Mouse (Mus musculus) MEL (cell line): ENCODE results near the gene Ntn1. TPM values are rescaled to one million over a fixed set of nuclear protein-coding genes. Genes with fewer than 3 reads are reported as not detected.

ENCODE experiments used
- DNase-seq: peaks from one replicate; pipeline ENCODE4 v3.0.0; 2011; ENCODE audit warnings: low read depth, low spot score
- H3K27ac ChIP-seq: 2 replicates; pipeline ENCODE4 v1.5.1; 2012; ENCODE audit warnings: low read depth, mild to moderate bottlenecking, control low read depth, low read length, moderate library complexity; ENCODE audit not compliant: control insufficient read depth
- H3K27me3 ChIP-seq, 2 experiments: fragments of 150-350 bp in 1 of 2; sonication (generic) in 1 of 2; 2 replicates each; pipeline ENCODE4 v1.6.1; 2012; ENCODE audit warnings: low read length in 2 of 2, mild to moderate bottlenecking in 2 of 2, improper control_type of control experiment in 1 of 2, moderate library complexity in 1 of 2; ENCODE audit not compliant: insufficient read depth in 2 of 2, control insufficient read depth in 1 of 2
- H3K36me3 ChIP-seq, 2 experiments: 2 replicates each; pipeline ENCODE4 v1.6.1; 2012 to 2014; ENCODE audit warnings: low read length in 2 of 2, improper control_type of control experiment in 1 of 2, inconsistent platforms in 1 of 2, mild to moderate bottlenecking in 1 of 2; ENCODE audit not compliant: insufficient read depth in 2 of 2, control insufficient read depth in 1 of 2
- H3K4me1 ChIP-seq, 2 experiments: fragments of 150-350 bp in 1 of 2; sonication (generic) in 1 of 2; 2 replicates each; pipeline ENCODE4 v1.6.1; 2012; ENCODE audit warnings: low read length in 2 of 2, improper control_type of control experiment in 1 of 2, mild to moderate bottlenecking in 1 of 2; ENCODE audit not compliant: insufficient read depth in 2 of 2, control insufficient read depth in 1 of 2
- H3K4me3 ChIP-seq, 2 experiments: fragments of 150-350 bp in 1 of 2; sonication (generic) in 1 of 2; 2 replicates each; pipeline ENCODE4 v1.5.1; 2012; ENCODE audit warnings: low read depth in 2 of 2, low read length in 2 of 2, mild to moderate bottlenecking in 2 of 2, moderate library complexity in 2 of 2, control low read depth in 1 of 2, improper control_type of control experiment in 1 of 2; ENCODE audit not compliant: control insufficient read depth in 1 of 2, insufficient read depth in 1 of 2
- H3K79me2 ChIP-seq: 2 replicates; pipeline ENCODE4 v1.6.1; 2012; ENCODE audit warnings: mild to moderate bottlenecking, low read length, moderate library complexity; ENCODE audit not compliant: control insufficient read depth, poor library complexity, insufficient read depth
- H3K9ac ChIP-seq: 2 replicates; pipeline ENCODE4 v1.6.1; 2012; ENCODE audit warnings: low read depth, mild to moderate bottlenecking, control low read depth, low read length, moderate library complexity; ENCODE audit not compliant: control insufficient read depth, poor library complexity, severe bottlenecking
- H3K9me3 ChIP-seq: fragments of 150-350 bp; sonication (generic); replicated peaks from 2 replicates; pipeline ENCODE4 v1.6.1; 2012; ENCODE audit warnings: mild to moderate bottlenecking, low read length, improper control_type of control experiment, moderate library complexity; ENCODE audit not compliant: insufficient read depth
- BHLHE40 ChIP-seq: IDR thresholded peaks from 2 replicates; pipeline ENCODE4 v1.6.1; 2012; ENCODE audit warnings: low read depth, mild to moderate bottlenecking, inconsistent platforms, low read length, improper control_type of control experiment, borderline replicate concordance
- CHD1 ChIP-seq: IDR thresholded peaks from 2 replicates; pipeline ENCODE4 v1.6.1; 2012; ENCODE audit warnings: low read depth, mild to moderate bottlenecking, inconsistent platforms, low read length, improper control_type of control experiment
- CHD2 ChIP-seq: IDR thresholded peaks from 2 replicates; pipeline ENCODE4 v1.6.1; 2011; ENCODE audit warnings: low read length, improper control_type of control experiment
- CTCF ChIP-seq, 3 experiments: IDR thresholded peaks in 2 of 3; conservative IDR thresholded peaks in 1 of 3; 2 replicates each; pipeline ENCODE4 v1.5.1; 2011 to 2012; ENCODE audit warnings: low read length in 3 of 3, low read depth in 2 of 3, mild to moderate bottlenecking in 2 of 3, improper control_type of control experiment in 1 of 3, inconsistent platforms in 1 of 3, mixed read lengths in 1 of 3, moderate library complexity in 1 of 3; ENCODE audit not compliant: control insufficient read depth in 1 of 3, insufficient read depth in 1 of 3, poor library complexity in 1 of 3, severe bottlenecking in 1 of 3
- ELF1 ChIP-seq: IDR thresholded peaks from 2 replicates; pipeline ENCODE4 v1.6.1; 2014; ENCODE audit warnings: low read depth, mild to moderate bottlenecking, inconsistent platforms, low read length, improper control_type of control experiment, moderate library complexity
- EP300 ChIP-seq, 2 experiments: IDR thresholded peaks; 2 replicates each; pipeline ENCODE4 v1.6.1; 2011; ENCODE audit warnings: improper control_type of control experiment in 2 of 2, low read length in 2 of 2, low read depth in 1 of 2, mild to moderate bottlenecking in 1 of 2
- ETS1 ChIP-seq: IDR thresholded peaks from 2 replicates; pipeline ENCODE4 v1.6.1; 2012; ENCODE audit warnings: low read depth, mild to moderate bottlenecking, inconsistent platforms, low read length, improper control_type of control experiment, moderate library complexity
- HCFC1 ChIP-seq: IDR thresholded peaks from 2 replicates; pipeline ENCODE4 v1.6.1; 2012; ENCODE audit warnings: low read depth, mild to moderate bottlenecking, inconsistent platforms, low read length, improper control_type of control experiment, moderate library complexity
- JUND ChIP-seq: IDR thresholded peaks from 2 replicates; pipeline ENCODE4 v1.6.1; 2011; ENCODE audit warnings: low read depth, mild to moderate bottlenecking, improper control_type of control experiment, low read length
- MAFK ChIP-seq: IDR thresholded peaks from 2 replicates; pipeline ENCODE4 v1.6.1; 2011; ENCODE audit warnings: low read depth, mild to moderate bottlenecking, low read length, improper control_type of control experiment, borderline replicate concordance
- MAZ ChIP-seq: IDR thresholded peaks from 2 replicates; pipeline ENCODE4 v1.6.1; 2012; ENCODE audit warnings: low read depth, mild to moderate bottlenecking, inconsistent platforms, low read length, improper control_type of control experiment
- MXI1 ChIP-seq: IDR thresholded peaks from 2 replicates; pipeline ENCODE4 v1.6.1; 2011; ENCODE audit warnings: mild to moderate bottlenecking, low read depth, low read length, improper control_type of control experiment
- MYB ChIP-seq: IDR thresholded peaks from 2 replicates; pipeline ENCODE4 v1.6.1; 2011; ENCODE audit warnings: mild to moderate bottlenecking, low read depth, low read length, improper control_type of control experiment
- MYC ChIP-seq: IDR thresholded peaks from 2 replicates; pipeline ENCODE4 v1.6.1; 2011; ENCODE audit warnings: low read depth, mild to moderate bottlenecking, low read length, improper control_type of control experiment, moderate library complexity
- NELFE ChIP-seq: IDR thresholded peaks from 2 replicates; pipeline ENCODE4 v1.6.1; 2011; ENCODE audit warnings: low read depth, low read length, improper control_type of control experiment
- NRF1 ChIP-seq: IDR thresholded peaks from 2 replicates; pipeline ENCODE4 v1.6.1; 2014; ENCODE audit warnings: low read depth, mild to moderate bottlenecking, inconsistent platforms, low read length, improper control_type of control experiment, moderate library complexity; ENCODE audit not compliant: poor library complexity, insufficient read depth, severe bottlenecking
- POLR2AphosphoS5 ChIP-seq: IDR thresholded peaks from 2 replicates; pipeline ENCODE4 v1.6.1; 2012; ENCODE audit warnings: low read depth, borderline replicate concordance, mild to moderate bottlenecking, inconsistent platforms, low read length, moderate library complexity, mixed read lengths
- RAD21 ChIP-seq: IDR thresholded peaks from 2 replicates; pipeline ENCODE4 v1.6.1; 2011; ENCODE audit warnings: mild to moderate bottlenecking, low read depth, low read length, improper control_type of control experiment
- SMC3 ChIP-seq: IDR thresholded peaks from 2 replicates; pipeline ENCODE4 v1.6.1; 2011; ENCODE audit warnings: low read depth, low read length, improper control_type of control experiment
- TAL1 ChIP-seq: IDR thresholded peaks from 2 replicates; pipeline ENCODE4 v1.6.1; 2012; ENCODE audit warnings: mild to moderate bottlenecking, inconsistent platforms, low read length, moderate library complexity, mixed read lengths
- TBP ChIP-seq: IDR thresholded peaks from 2 replicates; pipeline ENCODE4 v1.8.0; 2011; ENCODE audit warnings: low read depth, low read length, improper control_type of control experiment
- TCF12 ChIP-seq: IDR thresholded peaks from 2 replicates; pipeline ENCODE4 v1.6.1; 2014; ENCODE audit warnings: low read depth, mild to moderate bottlenecking, inconsistent platforms, low read length, improper control_type of control experiment, moderate library complexity
- UBTF ChIP-seq: IDR thresholded peaks from 2 replicates; pipeline ENCODE4 v1.6.1; 2012; ENCODE audit warnings: low read depth, mild to moderate bottlenecking, inconsistent platforms, low read length, improper control_type of control experiment, moderate library complexity, borderline replicate concordance; ENCODE audit not compliant: insufficient read depth
- USF1 ChIP-seq: IDR thresholded peaks from 2 replicates; pipeline ENCODE4 v1.6.1; 2014; ENCODE audit warnings: low read depth, mild to moderate bottlenecking, inconsistent platforms, low read length, improper control_type of control experiment, moderate library complexity
- ZC3H11A ChIP-seq: IDR thresholded peaks from 2 replicates; pipeline ENCODE4 v1.6.1; 2012; ENCODE audit warnings: low read depth, mild to moderate bottlenecking, inconsistent platforms, low read length, improper control_type of control experiment
- ZKSCAN1 ChIP-seq: IDR thresholded peaks from 2 replicates; pipeline ENCODE4 v1.6.1; 2012; ENCODE audit warnings: low read depth, mild to moderate bottlenecking, inconsistent platforms, low read length, improper control_type of control experiment, moderate library complexity
- ZNF384 ChIP-seq: IDR thresholded peaks from 2 replicates; pipeline ENCODE4 v1.6.1; 2012; ENCODE audit warnings: low read depth, mild to moderate bottlenecking, inconsistent platforms, low read length, improper control_type of control experiment
- polyA plus RNA-seq, 2 experiments: library from polyadenylated mRNA; stranded (reverse) in 1 of 2; unstranded in 1 of 2; fragments of >175 nt in 1 of 2; fragments of >200 nt in 1 of 2; gene quantifications; 2 replicates each; pipeline versions ENCODE4 v1.2.1 to v1.2.4; 2012; ENCODE audit warnings: low replicate concordance in 2 of 2, low read depth in 1 of 2; ENCODE audit not compliant: insufficient read length in 2 of 2, insufficient read depth in 1 of 2, missing spikeins in 1 of 2
- total RNA-seq: library from RNA; depleted of rRNA; stranded (reverse); fragments of 300-350 nt; gene quantifications from 2 replicates; pipeline ENCODE4 v1.2.3, GENCODE M21; 2012

The Ntn1 gene
- total and polyA plus RNA-seq, 3 experiments = not detected

- Histone ChIP-seq H3K79me2 (no peaks in the 10 kb centered on the region), H3K4me3 (no peak overlapping the region), H3K9me3 (no peaks in the 10 kb centered on the region), H3K27ac (no peak overlapping the region)
- DNase-seq = no peak
- TF ChIP-seq TAL1 (no peak), JUND (no peak), CHD1 (no peak), USF1 (no peak), ZNF384 (no peak), MXI1 (no peak), POLR2AphosphoS5 (no peak), CTCF (IDR thresholded peaks at IDR 0.05 in 2 of 3, conservative IDR thresholded peaks at IDR 0.05 in 1 of 3; ENCODE audit: control insufficient read depth in 1 of 3, insufficient read depth in 1 of 3, low read depth in 2 of 3, low read length in 3 of 3, poor library complexity in 1 of 3, severe bottlenecking in 1 of 3) (no peak), HCFC1 (no peak), TBP (no peak), MYC (no peak), SMC3 (no peak), MAFK (no peak), MYB (no peak), EP300 (IDR thresholded peaks at IDR 0.05; ENCODE audit: low read depth in 1 of 2, low read length in 2 of 2) (no peak), BHLHE40 (no peak), ETS1 (no peak)
- TF ChIP-seq, all 39 proteins: peak for 0
- no peak overlapping the region for H3K9ac ChIP-seq
- no peaks in the 10 kb centered on the region for H3K27me3 ChIP-seq
- H3K36me3 ChIP-seq = no peaks in the 10 kb centered on the region
- no peaks in the 10 kb centered on the region for H3K4me1 ChIP-seq
Measured at GRCm38 (mm10) chr11:68263100-68263499, 137.5 kb downstream of the Ntn1 start.

- Histone ChIP-seq H3K79me2 (no peaks in the 10 kb centered on the region), H3K4me1 (no peaks in the 10 kb centered on the region), H3K4me3 (no peak overlapping the region), H3K9me3 (no peaks in the 10 kb centered on the region), H3K27ac (no peak overlapping the region), H3K9ac (no peak overlapping the region), H3K27me3 (no peaks in the 10 kb centered on the region), H3K36me3 (no peaks in the 10 kb centered on the region)
- DNase-seq = no peak
- no peak for TF ChIP-seq UBTF
- no peak for TF ChIP-seq SMC3
- TF ChIP-seq ZC3H11A = no peak
- TF ChIP-seq ELF1 = no peak
- no peak for TF ChIP-seq NRF1
- no peak for TF ChIP-seq CTCF (IDR thresholded peaks at IDR 0.05 in 2 of 3, conservative IDR thresholded peaks at IDR 0.05 in 1 of 3; ENCODE audit: control insufficient read depth in 1 of 3, insufficient read depth in 1 of 3, low read depth in 2 of 3, low read length in 3 of 3, poor library complexity in 1 of 3, severe bottlenecking in 1 of 3)
- TF ChIP-seq NELFE = no peak
- no peak for TF ChIP-seq MXI1
- no peak for TF ChIP-seq MAFK
- no peak for TF ChIP-seq CHD2
- TF ChIP-seq MAZ = no peak
- TF ChIP-seq ZKSCAN1 = no peak
- no peak for TF ChIP-seq RAD21
- no peak for TF ChIP-seq TCF12
- TF ChIP-seq ETS1 = no peak
Measured at GRCm38 (mm10) chr11:68261162-68261892, 139.3 kb downstream of the Ntn1 start.
